Mouse (Mus musculus) stomach, embryonic 15.5 days (tissue): Measurements from ENCODE around the gene Gm9918. TPM values are rescaled to one million over a fixed set of nuclear protein-coding genes. Genes with fewer than 3 reads are reported as not detected.

Source experiments
- polyA plus RNA-seq: library from polyadenylated mRNA; unstranded; fragments of >200 nt; fragmentation: Nextera tagmentation; extraction: Ambion mirVana; gene quantifications from 2 replicates; pipeline ENCODE4 v1.2.1, GENCODE M21; 2015

The Gm9918 gene
- polyA plus RNA-seq, 1 experiment from 2014 or later = 0.27 TPM

Other genes starting within 250 kb of the Gm9918 start
- 448 and 512 TPM in 2 replicates for gene Krt18, start 242.4 kb upstream of the Gm9918 start, polyA plus RNA-seq
- gene Eif4b, start 196.8 kb upstream of the Gm9918 start, polyA plus RNA-seq = 107 and 116 TPM in 2 replicates
- 34.6 and 34.7 TPM in 2 replicates for gene Tns2, start 170.2 kb upstream of the Gm9918 start, polyA plus RNA-seq
- gene Spryd3, start 134.3 kb upstream of the Gm9918 start, polyA plus RNA-seq = 25.0 and 25.2 TPM in 2 replicates
- gene Igfbp6, start 126.2 kb upstream of the Gm9918 start, polyA plus RNA-seq = 13.2 and 18.2 TPM in 2 replicates
- gene Soat2, start 120.0 kb upstream of the Gm9918 start, polyA plus RNA-seq = 5.9 and 6.2 TPM in 2 replicates
- 44.5 and 52.7 TPM in 2 replicates for gene Zfp740, start 67.3 kb upstream of the Gm9918 start, polyA plus RNA-seq
- gene Csad, start 65.8 kb upstream of the Gm9918 start, polyA plus RNA-seq = 63.3 and 64.3 TPM in 2 replicates
- gene Itgb7, start 38.6 kb upstream of the Gm9918 start, polyA plus RNA-seq = 9.6 and 12.7 TPM in 2 replicates
- 29.8 and 33.8 TPM in 2 replicates for gene Rarg, start 13.0 kb upstream of the Gm9918 start, polyA plus RNA-seq
- gene Mfsd5, start 8.9 kb downstream of the Gm9918 start, polyA plus RNA-seq = 66.3 and 66.4 TPM in 2 replicates
- 22.9 and 23.9 TPM in 2 replicates for gene Espl1, start 25.7 kb downstream of the Gm9918 start, polyA plus RNA-seq
- 322 TPM in 2 replicates for gene Pfdn5, start 55.6 kb downstream of the Gm9918 start, polyA plus RNA-seq
- gene Myg1, start 61.1 kb downstream of the Gm9918 start, polyA plus RNA-seq = 83.5 and 85.5 TPM in 2 replicates
- 55.9 and 67.0 TPM in 2 replicates for gene Aaas, start 80.2 kb downstream of the Gm9918 start, polyA plus RNA-seq
- 1.0 and 1.1 TPM in 2 replicates for gene Sp7, start 96.6 kb downstream of the Gm9918 start, polyA plus RNA-seq
- 9.6 and 9.7 TPM in 2 replicates for gene Sp1, start 135.6 kb downstream of the Gm9918 start, polyA plus RNA-seq
- 0.90 and 1.3 TPM in 2 replicates for gene Amhr2, start 174.8 kb downstream of the Gm9918 start, polyA plus RNA-seq
- gene Prr13, start 188.5 kb downstream of the Gm9918 start, polyA plus RNA-seq = 119 and 120 TPM in 2 replicates
- 182 and 192 TPM in 2 replicates for gene Pcbp2, start 200.0 kb downstream of the Gm9918 start, polyA plus RNA-seq
- gene Gm10337, start 233.2 kb downstream of the Gm9918 start, polyA plus RNA-seq = 5.0 and 8.1 TPM in 2 replicates
- 13.4 and 15.5 TPM in 2 replicates for gene Map3k12, start 246.5 kb downstream of the Gm9918 start, polyA plus RNA-seq
- 87.3 and 92.0 TPM in 2 replicates for gene Tarbp2, start 247.6 kb downstream of the Gm9918 start, polyA plus RNA-seq